Mouse (Mus musculus): ENCODE measurements at regions not wholly inside any gene's neighbourhood (a gene's known extent, or its start where the extent isn't known, plus 50 kb on each side); places are given as distances from the start of the nearest gene placed in this dataset.

DNA sequence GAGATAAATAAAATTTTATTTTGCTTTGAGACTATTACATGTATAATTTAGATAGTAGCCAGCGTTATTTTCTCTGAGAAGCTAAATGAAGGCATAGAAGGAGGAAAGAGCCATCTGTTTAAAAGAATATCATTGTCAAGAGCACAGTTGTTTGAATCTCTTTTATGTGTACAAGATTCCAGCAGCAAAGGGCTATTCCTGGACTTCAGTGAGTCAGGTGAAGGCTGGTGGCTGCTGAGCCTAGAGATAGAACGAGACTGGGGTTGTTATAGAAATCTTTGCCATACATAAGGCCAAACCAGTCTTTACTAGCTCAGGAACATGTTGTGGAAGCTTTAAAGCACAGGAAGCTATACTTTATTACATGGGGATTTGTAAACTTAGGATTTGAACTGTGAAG is 261.6 kb downstream of the Adcyap1 start:
- DNase-seq (ENCODE audit: low read depth, low spot score): no peak

DNA sequence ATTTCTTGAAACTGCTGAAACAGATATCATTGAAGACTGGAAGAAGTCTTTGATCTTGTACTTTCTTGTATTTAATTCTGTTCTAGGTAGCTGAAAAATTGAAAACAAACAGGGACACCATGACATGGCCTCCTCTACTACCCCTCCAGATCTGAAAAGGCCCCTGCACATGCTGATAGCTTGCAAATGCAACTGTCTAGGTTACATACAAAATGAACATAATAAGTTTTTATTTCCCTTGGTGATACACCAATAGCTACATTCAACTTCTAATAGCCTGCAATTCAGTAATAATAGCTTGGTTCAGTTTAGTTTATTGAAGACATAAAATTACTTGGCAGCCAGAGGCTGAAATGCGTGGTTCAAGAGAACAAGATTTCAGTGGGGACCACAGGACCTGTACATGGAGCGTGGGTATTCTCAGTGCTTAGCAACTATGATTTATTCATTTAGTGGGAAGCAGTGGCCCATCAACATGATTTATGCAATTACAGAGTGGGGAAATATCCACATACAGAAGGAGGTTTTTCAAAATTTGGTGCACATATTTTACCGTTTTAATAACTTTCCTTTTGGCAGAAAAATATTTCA is 264.9 kb downstream of the Adcyap1 start:
- DNase-seq (ENCODE audit: low read depth, low spot score): no peak

DNA sequence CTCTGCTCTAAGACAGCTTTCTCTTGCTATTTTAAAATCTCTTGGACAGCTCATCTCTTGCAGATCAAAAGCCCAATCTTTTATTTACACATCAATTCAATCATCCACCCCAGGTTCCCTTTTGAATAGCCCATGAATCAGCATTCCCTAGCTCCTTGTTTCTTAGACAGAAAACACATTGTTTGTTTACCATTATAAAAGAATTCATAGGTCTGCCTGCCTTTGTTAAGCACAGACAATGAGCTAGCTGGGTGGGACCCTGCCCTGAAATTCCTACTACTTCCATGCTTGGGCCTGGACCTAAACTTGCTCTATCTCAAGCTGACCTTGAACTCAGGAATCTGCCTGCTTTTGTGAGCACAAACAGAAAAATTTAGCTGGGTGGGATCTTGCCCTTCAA is 283.6 kb downstream of the Adcyap1 start:
- peak; percentile 45 for DNase-seq (ENCODE audit: low read depth, low spot score)

DNA sequence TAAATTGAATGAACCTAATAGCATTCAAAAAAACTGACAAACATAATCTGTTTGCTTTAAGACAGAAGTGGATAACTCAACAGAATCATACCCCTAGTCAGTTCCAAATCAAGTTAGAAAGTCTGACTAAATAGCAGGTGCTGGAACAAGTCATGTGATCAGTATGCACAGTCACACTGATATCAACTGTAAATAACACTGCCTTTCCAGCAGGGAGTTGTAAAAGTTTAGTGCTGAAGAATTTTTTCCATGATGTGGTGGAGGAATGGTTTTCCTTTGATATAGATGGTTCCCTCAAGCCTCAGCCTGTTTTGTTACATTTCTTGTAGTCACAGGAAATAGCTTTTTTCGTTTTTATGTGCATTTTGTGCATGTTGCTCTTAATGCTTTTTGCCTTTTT is 285.7 kb downstream of the Adcyap1 start:
- no peak for DNase-seq (ENCODE audit: low read depth, low spot score)

DNA sequence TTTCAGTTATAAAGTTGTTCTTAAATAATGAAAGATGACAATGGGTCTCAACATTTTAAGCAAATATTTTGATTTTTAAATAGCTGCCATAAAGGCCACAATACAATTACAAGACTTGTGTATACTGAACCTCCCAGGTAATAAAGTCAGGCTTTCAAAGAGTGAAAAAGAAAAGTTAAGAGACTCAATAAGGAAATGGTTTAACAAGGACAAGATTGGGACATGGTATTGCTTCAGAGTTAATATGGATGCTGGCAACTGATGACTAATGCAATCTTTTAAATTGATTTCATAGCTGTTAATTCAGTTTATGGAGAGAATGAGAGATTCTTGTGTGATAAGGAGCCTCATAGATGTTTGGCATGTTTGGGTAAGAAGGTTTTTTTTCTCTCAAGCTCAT is 287.6 kb downstream of the Adcyap1 start:
- DNase-seq (ENCODE audit: low read depth, low spot score): no peak

DNA sequence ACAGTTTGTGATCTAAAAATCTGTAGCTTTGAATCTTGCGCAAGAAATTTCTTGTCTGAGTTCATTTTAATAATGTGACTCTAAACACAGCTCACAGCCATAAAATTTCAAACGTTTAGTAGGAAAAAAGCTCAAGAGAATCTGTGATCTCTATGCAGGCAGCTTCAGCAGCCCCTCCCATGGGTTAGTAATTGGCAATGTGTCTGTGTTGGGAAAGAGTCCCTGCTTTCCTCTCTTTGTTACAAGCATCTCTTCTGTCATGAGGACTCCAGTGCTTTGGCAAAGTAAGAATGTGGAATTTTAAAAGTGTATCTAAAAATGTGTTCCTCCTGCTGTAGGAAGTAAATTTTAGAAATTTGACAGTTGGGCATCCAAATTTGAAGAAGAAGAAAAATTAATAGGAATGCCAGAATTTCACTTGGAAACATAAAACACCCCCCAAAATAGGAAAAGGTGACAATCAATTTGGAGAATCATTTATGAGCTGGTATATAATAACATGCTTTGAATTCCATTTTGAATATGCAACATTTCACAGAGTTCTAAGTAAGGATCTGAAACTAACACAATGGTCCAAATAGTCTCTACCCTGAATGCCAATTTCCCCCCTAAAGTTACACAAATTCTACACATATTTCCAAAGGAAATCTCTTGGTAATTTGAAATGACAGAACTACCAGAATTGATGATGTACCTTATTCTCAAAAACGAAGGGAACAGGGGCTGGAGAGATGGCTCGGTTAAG is 291.3 kb downstream of the Adcyap1 start:
- DNase-seq (ENCODE audit: low read depth, low spot score): no peak

DNA sequence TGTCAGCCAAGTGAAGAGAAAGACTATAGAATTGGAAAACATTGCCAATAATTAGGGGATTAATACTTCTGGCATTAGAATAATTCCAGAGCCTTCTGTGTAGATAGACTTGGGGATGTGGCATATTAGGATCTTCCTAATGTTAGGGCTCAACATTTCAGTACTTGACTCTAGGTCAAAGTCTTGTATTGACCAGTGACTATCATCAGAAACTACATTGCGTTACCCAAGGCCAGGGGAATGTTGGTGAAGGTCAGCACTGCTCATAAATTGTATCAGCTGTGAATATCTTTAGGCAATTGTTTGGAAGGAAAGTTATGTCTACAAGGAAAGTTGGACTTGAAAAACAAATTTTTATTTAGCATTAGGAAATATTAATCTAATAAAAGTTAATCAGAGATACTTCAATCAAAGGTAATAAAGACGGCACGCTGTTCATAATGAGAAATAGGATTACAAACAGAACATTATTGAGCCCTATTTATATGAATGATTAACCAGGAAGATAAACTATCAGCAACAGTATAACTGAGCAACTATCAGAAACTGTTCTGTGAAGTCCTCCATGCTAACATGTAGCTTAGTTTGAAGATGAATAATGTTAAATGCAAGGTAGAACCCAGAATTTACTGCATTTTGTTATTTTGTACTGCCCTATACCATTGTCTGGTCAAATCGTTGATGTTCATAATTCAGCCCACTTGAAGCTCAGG is 310.2 kb downstream of the Adcyap1 start:
- DNase-seq (ENCODE audit: low read depth, low spot score): no peak

DNA sequence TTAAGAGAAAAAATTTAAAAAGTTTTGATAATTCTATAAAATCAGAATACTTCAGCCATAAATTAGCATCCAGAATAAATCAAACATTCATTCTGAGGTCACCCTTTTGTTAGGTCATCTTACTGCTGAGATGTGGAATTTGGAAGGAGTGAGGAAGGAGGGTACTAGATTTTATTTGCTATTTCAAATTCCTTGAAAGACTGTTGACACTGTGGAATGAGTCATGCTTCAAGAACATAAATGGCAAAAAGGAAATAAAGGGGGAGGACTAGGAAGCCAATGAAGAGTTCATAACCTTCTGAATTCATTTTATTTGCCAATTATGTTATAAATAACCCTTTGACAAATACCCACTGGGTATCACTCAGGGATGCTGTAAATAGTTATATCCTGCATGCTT is 324.6 kb downstream of the Adcyap1 start:
- DNase-seq (ENCODE audit: low read depth, low spot score): no peak

DNA sequence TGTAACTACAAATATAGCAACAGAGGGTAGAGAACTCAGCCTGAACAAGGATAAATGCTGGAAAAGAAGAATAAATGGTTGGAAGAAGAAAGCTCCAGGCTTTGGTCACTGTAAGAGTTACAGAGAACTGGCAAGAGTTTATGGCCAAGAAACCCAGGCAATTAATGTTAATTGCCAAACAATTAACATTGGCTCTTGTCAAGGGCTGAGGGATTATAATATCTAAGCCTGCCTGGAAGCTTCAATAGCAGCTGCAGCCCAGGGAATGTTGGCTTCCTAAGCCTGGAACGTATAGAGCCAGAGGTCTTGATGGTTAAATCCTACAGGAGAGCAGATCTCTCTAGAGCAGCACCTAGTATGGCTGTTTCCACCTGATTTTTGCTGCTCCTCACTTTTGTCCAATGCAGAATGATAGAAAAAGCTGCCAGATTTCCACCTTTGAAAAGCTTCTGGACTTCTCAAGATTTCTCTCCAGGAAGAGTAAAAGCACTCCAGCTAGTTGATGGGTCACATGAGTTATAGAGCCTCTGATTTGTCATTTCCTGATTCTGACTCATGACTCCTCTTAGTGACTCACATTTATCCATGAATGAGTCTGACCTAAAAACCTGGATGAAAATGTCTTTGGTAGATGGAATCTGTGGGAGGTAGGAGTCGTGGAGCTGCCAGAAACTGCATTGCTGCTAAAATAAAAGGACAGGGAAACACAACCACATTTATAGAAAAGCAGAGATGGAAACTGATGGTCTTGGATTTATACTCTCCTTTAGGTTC is 327.2 kb downstream of the Adcyap1 start:
- DNase-seq (ENCODE audit: low read depth, low spot score): no peak

DNA sequence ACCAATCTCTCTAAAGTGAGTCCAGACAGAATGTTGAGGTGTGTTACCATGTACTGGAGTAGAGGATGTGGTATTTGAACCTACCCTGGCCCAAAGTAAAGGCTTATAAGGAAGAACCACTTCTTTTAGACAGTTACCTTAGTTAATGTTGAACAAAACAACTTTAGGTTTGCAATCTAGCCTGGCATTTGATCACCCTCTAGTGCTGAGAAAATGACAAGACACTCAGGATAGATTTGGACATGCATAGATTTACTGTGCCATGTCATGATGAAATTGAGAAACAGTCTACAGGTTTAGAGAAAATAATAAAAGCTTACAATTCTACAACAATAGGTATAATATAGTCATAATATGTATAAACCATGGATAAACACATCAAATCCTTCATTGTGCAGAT is 333.7 kb downstream of the Adcyap1 start:
- DNase-seq (ENCODE audit: low read depth, low spot score): no peak

DNA sequence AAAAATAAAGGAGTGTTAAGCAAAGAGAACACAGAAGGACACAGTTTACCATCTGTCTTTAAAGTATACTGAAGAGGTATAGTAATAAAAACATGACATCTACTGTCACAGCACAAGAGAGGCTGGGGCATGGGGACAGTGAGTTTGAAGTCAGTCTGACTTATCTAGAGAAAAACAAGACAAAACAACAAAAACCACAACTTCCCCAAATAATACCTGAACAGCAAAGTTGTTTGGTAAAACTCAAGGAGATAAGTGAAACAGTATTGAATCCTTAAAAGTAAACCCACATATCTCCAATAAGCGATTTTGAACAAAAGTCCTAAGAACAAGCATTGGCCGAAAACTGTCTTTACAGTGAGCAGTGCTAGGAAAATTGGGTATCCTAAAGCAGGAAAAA is 336.1 kb downstream of the Adcyap1 start:
- DNase-seq (ENCODE audit: low read depth, low spot score): no peak

DNA sequence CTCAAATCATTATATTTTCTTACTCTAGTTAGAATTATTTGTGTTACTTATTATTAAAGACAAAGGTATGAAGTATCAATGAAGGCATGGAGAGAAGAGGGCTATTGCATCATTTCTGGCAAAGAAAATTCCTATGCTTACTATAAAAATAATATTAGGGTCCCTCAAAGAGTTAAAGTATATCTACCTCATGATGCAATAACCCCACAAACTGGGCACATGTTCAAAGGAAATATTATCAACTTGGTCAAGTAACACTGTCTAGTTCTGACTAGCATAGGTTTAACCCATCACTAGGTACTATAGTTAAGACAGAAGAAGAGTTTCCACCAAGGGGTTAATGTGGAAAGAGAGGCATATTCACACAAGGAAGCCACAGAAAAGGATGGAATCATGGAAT is 336.9 kb downstream of the Adcyap1 start:
- DNase-seq (ENCODE audit: low read depth, low spot score): no peak

DNA sequence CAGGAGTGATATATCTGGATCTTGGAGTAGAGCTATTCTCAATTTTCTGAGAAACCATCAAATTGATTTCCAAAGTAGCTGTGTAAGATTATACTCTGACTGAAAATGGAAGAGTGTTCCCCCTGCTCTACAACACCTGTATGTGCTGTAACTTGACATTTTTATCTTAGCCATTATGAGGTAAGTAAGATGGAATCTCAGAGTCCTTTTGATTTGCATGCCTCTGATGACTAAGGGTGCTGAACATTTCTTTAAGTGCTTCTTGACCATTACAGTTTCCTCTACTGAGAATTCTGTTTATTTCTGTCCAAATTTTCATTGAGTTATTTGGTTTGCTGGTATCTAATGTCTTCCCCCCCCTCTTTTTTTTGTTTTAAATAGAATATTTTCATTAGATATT is 343.0 kb downstream of the Adcyap1 start:
- DNase-seq (ENCODE audit: low read depth, low spot score): no peak

DNA sequence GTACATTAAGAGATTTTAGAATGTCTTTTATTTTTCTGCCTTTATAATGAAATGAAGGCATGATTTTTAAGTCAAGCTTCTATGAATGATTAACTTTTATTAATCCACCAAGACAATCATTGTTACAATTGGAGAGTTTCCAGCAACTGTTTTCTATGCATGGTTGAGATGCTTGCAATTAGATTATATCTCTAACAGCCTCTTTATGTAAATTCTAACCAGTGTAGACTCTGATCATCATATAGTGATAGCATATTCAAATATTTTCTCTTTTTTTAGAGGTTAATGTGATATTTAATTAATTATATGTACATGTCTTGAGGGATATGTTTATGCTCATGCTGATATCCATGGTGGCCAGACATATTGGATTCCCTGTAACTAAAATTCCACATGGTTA is 351.5 kb downstream of the Adcyap1 start:
- DNase-seq (ENCODE audit: low read depth, low spot score): no peak

DNA sequence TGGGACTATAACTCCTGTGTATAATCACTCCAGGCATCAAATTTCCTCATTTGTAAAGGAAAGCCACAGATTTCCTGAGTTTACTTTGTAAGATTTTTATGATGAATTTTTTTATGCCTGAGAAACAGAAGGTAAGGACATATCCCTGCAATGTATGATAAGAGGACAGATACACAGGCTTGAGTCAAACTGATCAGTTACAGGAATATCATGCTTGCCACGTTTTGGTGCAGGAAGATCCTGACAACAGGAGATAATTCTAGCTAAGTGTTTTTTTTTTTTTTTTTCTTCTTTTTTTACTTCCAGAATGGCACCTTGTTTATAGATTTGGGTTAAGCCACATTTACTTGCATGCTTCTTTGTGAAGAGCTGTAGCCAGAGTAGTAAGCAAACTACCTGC is 357.1 kb downstream of the Adcyap1 start:
- DNase-seq (ENCODE audit: low read depth, low spot score): no peak

DNA sequence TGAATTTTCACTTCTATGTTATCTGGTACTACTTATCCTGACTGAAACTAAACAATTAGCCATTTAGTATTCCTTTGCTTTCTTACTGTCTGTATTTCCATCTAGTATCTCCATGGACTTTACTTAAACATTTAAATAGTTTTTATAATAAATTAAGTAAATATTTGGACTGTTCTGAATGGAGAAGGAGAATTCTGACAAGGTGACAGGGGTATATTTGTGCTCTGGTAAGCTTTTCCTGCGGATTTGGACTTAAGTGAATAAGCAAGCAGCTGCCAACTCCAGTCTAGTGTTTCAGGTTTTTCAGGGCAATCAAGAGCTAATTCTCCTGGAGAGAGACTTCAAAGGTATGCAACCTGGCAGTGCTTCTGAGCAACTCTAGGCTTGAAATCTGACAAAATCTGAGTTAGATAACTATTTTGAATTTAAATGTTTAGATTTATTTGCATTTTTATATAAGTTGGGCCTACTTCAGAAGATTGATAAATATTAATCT is 364.5 kb downstream of the Adcyap1 start:
- DNase-seq (ENCODE audit: low read depth, low spot score): no peak

DNA sequence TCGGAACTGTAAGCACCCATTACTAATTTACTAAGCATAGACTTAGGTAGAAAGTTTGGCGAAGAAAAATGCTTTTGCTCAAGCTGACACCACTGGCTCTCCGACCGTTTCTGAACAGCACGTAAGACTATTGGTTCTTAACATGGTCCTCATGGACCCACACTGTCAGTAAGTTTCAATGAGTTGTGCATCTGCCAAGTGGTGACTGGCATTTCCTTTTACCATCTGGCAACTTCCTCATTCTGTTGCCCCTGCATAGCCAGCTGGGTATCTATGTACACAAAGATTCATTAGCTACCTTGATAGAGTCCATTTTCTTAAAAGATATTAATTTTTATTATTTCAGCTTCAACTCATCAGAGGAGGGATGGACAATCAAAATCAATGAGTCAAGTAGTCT is 381.2 kb downstream of the Adcyap1 start:
- DNase-seq (ENCODE audit: low read depth, low spot score): no peak

DNA sequence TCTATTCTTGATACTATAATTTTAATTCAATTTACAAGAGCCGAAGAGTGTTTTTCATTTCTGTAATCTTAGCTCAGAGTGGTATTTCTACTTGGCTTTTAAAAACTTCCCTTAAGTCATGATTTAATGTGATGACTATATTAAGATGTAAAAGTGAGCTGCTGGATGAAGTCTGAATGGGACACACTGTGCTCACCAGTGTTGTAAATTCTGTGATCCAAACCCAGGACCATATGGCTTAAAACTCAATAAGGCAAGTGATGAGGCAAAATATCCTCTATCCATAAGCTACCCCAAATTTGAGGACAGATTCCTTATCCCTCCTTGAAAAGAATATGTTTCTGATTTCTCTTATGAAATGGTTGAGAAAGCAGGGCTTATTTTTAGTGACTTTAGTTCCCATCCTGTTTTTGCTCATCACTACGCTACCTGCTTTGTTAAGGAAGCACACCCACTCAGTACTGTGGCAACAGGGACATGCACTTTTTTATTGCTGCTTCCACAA is 399.4 kb downstream of the Adcyap1 start:
- DNase-seq (ENCODE audit: low read depth, low spot score): no peak

DNA sequence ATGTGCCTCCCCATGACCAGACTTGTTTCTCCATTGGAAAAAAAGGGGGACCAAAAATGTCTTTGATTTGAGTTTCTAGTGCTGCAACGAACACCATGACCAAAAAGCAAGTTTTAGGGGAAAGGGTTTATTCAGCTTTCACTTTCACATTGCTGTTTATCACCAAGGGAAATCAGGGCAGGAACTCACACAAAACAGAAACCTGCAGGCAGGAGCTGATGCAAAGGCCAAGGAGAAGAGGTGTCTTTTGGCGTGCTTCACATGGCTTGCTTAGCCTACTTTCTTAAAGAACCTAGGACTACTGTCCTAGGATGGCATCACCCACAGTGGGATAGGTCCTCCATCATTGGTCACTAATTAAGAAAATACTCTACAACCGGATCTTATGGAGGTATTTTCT is 401.4 kb downstream of the Adcyap1 start:
- no peak for DNase-seq (ENCODE audit: low read depth, low spot score)

DNA sequence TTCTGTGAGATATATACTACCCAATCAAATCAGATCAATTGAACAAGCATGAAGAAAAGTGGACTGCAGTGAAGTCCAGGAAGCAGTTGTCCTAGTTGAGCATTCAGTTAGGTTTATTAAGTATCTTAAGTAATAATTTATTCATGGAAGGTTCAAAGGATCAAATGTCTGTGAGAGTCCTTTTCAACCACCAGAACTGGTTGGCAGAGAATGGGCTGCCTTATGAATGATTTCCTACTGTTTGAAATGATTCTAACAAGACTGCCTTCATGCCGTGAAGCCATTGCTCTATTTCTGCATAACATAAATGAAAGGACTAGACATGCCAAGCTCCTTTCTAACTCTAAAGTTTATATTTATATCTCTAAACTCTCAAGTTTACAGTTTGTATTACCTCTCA is 410.4 kb downstream of the Adcyap1 start:
- DNase-seq (ENCODE audit: low read depth, low spot score): no peak

DNA sequence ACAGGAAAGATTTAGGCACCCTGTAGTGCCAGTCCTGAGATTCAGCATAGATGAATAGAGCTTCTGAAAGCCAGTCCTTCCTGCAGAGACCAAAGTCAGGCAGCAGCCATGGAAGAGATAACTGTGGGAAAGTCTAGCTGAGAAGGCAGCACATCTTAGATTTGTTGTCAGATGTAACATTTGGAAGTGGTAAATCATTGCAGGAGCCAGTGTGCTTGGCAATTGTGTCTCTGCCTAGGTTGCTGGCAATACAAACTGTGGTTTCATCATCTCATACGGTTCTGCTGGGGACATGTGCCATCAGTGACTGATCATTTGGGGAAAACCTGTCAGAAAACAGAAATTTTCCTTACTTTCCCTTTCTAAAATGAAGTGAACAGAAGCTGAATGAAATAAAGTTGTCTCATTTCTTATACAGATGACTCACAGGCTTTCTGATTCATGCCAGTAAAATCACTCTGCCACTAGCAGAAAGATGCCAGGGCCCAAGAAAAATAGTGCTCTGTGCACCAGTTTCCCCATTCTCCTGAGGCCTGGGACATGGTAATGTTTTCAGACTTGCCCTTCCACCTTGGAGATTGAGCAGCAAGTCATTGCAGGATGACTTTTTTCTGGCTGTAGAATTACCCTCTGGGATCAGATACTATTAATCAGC is 411.3 kb downstream of the Adcyap1 start:
- no peak for DNase-seq (ENCODE audit: low read depth, low spot score)

Data from WW6 (cell line).